Mouse (Mus musculus) CD4-positive, CD25-positive, alpha-beta regulatory T cell, adult 2 months (primary cell): ENCODE measurements around the gene Ccser2.
A peak's percentile ranks its signal among the peaks of the same experiment; 100 is the strongest.
"Not testable (repeated sequence)": the region's sequence is repeated elsewhere in the genome, so short reads cannot be mapped to it uniquely, and the experiment has no call there.

ENCODE experiments used
- DNase-seq: peaks from one replicate; pipeline ENCODE4 v3.0.0-alpha.2; 2012; ENCODE audit warnings: low read depth, low spot score

Gene Ccser2

DNA sequence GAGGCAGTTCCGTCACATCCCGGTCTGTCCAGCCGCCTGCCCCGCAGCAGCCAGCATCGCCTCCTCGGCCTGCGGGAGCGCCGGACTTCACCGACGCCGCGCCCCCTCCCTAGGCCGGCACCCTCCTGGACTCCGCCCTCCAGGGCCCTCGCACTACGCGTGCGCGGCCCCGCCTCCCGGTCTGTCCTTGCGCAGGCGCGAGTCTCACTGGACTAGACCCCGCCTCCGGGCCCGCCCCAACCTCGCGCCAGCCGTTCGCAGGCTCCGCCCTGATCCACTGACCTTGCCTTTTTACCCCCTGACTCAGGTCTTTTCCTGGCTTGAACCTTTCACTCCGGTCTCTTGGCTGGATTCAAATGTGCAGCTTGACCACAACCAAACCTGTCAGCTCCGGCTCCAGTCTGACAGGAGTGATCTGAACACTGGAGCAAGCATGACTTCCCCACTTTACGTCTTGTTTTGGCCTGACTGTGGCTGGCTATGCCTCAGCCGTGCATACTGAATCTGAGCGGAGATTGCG, at the start of gene Ccser2:
Gene Ccser2 (minus strand): TSS at position 150 of the 520 bp plus-strand sequence.
- peak; percentile 97 for DNase-seq

DNA sequence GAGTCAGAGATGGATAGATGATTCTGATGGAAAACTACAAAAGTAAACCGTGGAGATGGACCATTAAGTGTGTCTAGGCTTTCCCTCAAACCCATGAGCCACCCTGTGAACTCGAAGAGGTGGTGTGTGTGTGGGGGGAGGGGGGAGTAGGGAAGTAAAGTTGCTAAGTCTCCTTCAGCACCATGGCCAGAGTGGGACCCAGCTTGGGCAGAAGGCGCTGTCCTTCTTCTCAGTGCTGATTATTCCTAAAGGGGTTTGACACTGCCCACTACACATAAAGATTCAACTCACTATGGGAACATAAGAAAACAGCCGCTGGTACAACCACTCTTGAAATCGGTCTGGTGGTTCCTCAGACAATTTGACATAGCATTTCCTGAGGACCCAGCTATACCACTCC, 47.3 kb upstream of the Ccser2 start:
- DNase-seq: no peak

DNA sequence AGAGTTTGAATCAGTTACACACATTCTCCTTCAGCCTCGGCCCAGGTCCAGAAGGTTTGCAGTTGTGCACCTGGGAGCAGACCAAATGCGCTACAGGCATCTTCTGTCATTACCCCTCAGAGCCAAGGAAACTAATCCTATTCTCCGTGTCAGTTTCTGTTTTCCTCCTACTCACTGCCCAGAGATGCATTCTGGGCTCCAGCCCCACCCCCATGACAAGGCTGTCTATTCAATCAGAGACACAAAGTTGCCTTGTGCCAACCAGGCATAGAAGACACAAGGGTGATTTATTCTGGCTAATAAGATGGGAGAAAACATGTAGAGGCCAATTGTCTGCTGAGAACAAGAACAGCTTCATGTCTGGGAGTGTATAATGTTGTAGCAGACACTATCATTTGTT, 45.1 kb upstream of the Ccser2 start:
- DNase-seq: no peak

DNA sequence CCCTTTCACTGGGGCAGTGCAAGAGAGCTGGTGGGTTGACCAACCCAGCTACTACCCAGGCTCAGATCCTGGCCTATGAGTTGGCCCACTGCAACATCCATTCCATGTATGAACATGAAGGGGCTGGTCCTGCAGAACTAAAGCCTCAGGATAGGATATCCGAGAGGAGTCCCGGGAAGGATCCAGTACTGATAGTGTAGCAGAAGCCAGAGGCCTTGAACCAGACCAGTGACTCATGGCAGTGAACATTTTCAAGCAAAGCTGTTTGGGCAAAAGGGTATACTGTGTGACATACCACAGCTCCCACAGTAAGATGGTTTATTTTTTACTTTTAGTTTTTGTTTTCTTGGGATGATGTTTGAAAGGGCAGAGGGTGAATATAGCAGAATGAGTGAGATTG, 41.1 kb upstream of the Ccser2 start:
- DNase-seq: no peak

DNA sequence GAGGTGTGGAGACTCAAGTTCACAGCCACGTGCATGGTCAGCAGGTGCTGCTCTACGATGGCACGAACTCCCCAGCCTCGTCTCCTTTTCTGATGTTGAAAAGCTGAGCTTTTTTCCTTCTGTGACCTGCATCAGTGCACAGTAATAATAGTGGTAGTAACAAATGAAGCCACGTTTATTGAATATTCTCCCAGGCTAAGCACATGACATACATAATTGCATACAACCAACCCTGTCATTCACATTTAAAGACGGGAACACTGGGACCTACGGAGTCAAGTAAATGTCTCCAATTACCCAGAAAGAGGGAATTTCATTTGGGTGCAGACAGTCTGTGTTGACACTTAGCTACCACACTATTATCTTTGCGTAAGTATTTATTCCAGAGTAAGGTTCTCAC, 37.9 kb upstream of the Ccser2 start:
- DNase-seq: no peak

DNA sequence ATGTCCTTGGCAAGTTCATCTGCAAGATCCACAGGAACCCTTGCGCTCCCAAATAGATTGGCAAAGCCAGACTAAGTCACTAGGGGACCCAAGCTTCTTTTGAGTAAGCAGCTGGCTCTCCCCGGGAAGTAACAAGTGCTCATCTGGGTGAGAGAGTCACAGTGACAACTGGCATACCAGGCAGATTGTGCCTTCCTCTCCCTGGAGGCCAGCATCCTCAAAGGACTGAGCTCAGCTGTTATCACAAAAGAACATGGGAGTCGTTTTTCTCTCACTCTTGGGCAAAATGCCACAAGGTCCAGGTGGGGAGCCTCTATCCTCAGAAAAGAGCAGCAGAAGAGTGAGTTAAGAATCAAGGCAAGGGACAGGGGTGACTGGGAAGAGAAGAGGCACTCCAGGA, 37.3 kb upstream of the Ccser2 start:
- DNase-seq: no peak

DNA sequence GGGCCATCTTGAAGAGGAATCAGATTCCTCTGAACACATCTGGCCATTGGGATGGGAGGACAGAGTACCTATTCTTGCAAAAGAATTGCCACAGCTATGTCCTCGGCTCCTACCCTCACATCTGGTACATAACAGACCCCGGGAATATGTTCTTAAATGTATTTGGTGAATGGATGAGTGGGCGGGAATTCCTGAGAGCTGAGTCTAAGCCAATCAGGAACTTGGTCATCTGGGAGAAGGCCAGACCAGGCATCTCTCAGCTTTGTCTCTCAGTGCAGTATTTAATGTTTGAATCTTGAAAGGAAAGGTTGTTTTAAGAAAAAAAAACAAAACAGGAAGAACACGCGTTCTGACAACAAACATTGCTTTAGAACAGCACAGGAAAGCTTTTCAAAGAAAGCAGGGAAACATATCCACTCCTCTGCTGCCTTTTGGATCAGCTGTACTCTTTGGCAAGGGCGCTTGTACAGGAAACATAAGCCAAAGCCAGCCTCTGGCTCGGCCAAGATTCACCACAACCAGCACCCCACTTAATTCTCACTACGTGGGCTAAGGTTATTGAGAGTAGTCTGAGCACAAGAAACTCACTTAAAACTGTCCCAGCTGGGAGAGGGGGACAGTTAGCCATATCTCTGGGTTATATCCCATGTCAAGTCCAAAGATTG, 35.0 kb upstream of the Ccser2 start:
- no peak for DNase-seq

DNA sequence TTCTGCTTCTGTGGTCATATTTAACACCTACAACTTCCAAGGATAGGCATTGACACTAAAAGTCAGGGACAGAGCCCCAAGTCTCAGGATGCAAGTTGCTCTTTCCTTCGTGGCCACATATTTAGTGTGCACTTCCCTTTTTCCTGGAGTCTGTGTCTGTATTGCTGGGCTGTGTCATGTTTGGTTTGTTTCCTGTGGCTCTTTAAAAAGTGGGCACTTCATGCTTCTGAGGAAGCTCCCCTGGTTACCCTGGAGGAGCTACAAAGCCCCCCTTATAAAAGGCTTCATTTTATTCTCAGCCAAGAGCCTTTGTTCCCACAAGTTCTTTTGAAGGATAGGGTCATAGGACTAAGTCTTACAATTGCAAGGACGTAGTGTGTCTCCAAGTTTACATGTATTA, 34.3 kb upstream of the Ccser2 start:
- DNase-seq: no peak

DNA sequence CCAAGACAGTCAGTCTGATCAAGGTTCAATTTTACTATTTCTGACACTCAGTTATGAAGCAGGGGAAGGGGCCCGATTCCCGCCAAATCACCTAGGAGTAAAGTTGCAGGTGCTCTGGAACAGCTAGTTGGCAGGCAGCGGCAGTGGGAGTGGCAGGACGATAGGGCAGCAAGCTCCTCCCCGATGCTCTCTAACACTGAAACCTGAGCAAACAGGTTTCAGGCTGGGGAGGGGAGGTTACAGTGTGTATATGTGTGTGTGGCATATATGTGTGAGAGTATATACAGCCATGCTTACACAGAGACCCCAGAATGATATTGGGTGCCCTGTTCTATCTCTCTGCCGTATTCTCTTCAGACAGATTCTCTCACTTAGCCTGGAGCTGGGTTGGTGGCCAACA, 32.2 kb upstream of the Ccser2 start:
- not testable (repeated sequence) for DNase-seq

DNA sequence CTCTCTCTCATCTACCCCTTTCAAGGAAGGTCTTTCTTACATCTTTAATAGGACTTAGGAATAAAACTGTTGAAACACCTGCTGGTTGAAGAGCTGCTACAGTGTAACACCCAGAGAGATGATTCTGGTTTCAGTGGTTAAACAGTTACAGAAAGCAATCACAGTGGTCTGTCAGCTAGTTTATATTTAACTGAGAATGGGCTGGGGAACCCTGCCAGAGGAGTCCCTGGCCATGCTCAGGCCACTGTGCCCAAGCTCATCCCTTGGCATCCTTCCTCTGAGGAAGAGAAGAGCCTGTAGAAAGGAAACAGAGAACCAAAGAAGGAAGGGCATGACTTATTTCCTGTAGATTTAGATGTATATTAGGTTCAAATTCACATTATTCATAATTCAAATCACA, 21.2 kb upstream of the Ccser2 start:
- DNase-seq: no peak

DNA sequence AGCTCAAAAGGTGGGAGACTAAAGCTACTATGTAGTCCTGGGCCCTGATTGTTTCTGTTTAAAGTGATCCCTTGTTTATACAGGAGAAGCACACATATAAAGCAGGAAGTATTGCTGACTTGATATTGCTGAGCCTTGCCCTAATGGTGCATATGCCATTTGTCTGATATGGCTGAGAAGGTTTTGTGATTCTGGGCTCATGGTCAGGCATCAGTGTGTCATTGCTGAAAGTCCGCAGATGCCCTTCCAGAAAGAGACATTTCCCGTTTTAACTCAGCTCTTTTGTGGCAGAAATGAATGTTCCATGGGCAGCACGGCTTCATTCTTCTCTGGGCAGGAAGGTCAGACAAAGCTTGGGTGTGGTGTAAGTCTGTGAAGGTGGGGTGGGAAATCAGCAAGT, 17.1 kb upstream of the Ccser2 start:
- no peak for DNase-seq

DNA sequence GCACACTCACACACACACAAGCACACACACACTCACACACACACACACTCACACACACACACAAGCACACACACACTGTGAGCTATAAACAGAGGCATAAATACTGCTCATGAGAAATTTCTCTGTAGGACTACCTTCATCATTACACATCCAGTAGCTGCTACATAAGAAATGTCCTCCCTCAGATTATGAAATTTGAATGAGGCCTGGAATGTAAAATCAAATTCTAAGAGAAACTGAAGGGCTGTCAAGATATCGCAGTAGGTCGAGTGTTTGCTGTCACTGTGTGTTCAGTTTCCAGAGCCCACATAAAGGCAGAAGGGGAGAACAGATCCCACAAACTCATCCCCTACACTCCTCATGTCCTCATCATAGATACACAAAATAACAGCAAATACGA, 6.4 kb upstream of the Ccser2 start:
- DNase-seq: no peak

DNA sequence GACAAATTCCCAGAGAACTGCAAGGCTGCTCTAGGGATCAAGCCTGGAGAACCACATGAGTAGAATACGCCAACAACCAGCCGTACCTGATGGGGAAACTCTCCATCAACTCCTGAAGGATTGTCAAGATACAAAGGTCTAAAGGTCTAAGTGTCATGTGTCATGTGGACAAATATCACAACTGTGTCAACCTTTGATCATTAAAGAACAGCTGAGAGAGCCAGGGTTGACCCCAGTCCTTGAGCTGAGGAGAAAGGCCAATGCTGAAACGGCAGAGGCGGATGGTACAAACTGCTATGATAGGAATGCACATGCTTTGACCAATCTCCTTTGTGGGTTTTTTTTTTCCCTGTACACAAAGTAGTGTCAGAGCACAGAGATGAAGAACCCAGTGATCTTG, 2.6 kb upstream of the Ccser2 start:
- DNase-seq: no peak

DNA sequence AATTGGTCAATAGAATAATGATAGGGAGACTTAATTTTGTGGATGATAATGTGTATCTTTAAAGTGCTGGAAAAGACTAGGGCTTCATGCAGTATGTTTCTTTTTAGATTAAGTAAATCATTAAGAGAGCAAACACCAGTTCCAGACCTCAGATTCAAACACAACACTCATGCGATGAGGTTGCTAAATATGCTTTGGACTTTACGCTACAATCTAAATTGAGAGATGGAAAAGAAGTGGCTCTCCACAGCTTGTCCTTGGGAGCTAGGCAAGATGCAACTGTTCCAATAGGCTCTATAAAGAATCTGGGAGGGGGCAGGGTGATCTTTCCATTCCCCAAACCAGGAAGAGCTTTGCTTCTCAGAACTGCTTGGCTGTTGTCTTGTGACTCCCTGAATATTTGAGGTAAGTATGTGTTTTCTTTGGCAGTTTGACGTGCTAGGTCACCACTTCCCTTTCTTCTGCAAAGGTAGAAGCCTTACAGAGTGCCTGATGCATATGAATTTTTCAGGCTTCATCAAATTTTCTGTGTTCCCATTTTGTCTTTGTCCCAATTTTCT, 1.4 kb upstream of the Ccser2 start:
- no peak for DNase-seq

DNA sequence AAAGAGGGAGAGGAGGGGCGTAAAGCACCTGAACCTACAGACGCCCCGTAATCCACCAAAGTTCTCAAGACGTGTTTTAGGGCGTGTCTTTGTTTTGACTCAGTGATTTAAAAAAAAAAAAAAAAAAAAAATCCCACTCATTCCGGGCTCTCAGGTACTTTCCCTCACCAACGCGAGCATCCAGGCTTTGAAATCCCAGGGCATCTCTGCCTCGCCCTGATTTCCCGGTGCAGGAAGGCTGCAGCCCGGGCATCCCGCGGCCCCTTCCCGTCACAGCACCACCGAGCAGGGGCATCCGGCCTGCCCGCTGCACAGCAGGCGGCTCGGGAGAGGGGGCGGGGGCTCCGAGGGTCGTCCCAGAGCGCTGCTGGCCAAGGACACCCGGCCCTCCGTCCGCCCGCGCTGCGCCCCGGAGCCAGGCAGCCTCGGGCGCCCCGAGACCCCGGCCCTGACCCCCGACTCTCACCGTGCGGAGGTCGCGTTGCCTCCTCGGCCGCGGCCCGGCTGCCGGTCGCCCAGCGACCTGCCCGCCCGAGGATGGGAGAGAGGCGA, 425 bp downstream of the Ccser2 start:
- peak; percentile 69 for DNase-seq

DNA sequence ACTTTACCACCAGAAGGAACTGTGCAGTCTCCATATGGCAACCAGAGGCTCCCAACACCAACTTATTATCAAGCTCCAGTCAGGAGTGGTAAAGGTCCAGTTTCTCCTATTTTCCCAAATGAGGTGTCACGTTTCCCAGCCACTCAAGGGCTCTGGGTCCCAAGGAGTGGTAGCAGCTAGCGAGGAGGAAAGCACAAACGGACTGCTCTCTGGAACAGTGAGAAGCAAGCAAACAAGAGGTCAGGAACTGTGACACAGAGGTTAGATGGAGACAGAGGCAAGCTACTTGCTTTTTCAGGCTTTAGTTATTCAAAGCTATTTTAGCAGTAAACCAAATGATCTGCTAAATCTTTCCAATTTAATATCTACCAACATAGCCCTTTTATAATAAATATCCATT, 3.2 kb downstream of the Ccser2 start:
- no peak for DNase-seq

DNA sequence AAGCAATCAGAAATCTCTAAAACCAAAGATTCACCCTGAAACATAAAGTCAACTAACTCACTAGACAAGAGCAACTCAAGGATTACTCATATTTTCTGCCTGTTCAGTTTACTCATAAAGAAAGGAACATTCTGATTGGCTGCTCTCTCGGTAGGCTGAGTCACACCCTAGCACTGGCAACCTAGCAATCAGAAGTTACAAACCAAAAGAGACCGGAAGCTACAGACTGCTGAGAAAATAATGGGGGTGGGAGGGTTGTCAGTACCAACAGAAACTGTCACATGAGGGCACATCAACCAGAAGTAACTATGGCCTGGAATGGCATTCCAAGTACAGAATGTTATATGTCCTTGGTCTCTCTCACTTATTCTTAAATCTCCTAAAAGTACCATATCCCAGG, 6.1 kb downstream of the Ccser2 start:
- peak; percentile 90 for DNase-seq

DNA sequence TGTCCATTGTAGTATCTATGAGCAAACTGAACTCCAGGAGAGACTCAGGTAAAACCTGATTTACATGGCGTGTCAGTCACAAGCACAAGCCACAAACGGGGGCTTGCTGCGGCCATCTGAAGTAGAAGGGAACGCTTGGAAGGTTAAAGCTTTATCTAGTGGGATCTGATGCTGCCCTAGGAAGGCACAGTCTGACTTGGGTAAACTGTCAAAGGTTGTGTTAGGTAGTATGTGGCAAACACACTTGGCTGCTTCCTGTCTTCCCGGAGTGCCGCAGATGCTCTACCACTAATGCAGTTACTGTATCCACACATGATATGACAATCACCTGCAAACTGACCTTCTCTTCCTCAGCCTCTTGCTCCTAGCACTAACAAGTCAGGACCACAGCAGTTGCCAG, 10.9 kb downstream of the Ccser2 start:
- DNase-seq: no peak

DNA sequence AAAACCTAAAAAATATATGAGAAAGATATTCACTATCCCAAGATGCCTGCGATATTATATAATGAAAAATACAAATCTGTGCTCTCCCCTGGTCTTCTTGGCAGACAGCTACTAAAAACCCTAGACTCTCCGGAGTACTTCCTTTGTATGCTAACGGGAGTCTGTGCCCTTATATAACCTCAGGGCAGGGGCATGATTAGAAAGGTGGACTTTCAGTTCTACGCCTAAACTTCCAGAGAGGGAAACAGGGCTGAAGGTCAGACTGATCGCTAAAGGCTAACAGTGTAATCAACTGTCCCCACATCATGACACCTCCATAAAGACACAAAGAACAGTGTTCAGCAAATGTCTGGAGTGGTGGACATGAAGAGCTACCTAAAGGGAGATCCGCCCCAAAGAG, 11.3 kb downstream of the Ccser2 start:
- no peak for DNase-seq

DNA sequence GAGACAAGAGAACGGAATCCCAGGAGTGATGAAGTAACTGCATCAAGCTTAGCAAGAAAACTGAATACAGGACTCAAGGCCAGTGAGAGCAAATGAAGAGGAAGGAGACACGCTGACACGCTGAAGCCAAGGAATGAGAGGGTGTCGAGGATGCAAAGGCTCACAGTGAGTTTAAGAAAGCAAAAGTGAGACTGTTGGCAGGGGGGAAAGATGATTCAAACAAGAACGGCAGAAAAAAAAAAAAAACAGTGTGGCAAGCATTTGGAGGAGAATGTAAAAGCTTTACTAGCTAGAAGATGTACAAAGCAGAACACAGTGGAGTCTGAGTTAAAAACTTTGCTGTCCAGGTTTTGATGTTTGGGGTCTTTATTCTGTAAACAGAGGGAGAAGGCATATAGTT, 11.9 kb downstream of the Ccser2 start:
- DNase-seq: no peak

DNA sequence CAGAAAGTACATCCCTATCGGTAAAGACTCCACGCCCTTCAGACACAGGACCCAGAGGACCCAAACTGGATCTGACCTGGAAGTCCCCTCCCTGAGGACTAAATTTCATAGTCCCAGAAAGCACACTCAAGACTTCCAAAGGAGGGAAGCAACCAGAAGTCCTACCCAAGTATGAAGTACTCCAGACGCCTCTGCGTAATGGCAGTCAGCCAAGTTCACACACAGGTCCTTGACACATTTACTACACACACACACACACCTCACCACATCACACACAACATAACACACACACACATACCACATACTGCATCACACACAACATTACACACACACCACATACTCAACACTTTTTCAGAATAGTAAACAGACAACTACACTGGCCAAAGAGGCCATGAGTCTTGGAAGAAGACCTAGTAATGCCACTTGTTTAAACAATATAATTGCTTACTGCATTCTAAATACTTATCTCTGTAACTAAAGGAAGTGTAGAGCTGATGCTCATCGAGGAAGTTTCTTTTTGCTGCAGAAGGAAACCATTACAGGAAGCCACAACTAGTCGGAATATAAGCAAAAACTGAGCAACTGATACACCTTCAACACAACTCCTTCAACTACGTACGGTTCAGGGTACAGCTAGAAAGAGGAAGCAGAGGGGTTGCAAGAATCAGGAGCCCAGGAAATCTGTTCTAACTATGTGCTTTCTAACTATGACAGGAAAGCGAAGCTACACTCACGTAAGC, 15.7 kb downstream of the Ccser2 start:
- peak; percentile 64 for DNase-seq

DNA sequence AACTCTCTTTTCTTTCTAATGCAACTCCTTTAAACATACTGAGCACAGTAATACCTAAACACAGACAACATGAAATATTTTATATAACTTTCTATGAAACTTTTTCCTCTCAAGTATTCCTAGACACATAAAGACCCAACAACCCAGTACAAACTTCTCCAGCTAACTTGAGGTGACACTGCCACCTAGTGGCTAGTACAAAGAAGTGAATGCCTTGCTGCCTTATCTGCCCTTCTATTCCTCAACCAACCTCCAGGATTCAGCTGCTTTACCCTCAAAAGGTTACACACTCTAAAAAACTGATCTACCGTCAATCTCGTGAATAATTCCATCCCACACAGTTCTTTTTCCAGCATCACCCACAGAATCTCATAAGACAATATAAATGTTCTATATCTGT, 16.4 kb downstream of the Ccser2 start:
- peak; percentile 88 for DNase-seq

DNA sequence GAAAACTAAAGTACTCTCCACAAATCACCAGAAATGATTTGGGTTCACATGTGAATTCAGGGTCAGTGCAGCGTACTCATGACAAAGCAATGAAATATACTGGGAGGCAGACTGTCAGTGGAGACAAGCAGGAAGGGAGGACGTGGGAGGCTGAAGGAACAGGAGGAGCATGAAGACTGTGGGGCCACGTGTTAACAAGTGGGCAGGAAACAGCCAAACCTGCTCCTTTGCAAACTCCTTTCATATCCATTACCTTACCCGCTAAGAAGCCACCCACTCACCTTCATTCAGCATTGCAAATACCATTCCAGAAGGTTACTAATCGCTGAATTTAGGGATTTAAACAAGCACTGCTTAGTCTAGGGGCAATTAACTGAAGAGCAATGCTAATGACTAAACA, 25.9 kb downstream of the Ccser2 start:
- no peak for DNase-seq
